Mouse (Mus musculus): ENCODE results near the gene Tspan4. TPM values are rescaled to one million over a fixed set of nuclear protein-coding genes. Genes with fewer than 3 reads are reported as not detected.

The Tspan4 gene
- total RNA-seq, 1 experiment, result 75.9 TPM

DNA sequence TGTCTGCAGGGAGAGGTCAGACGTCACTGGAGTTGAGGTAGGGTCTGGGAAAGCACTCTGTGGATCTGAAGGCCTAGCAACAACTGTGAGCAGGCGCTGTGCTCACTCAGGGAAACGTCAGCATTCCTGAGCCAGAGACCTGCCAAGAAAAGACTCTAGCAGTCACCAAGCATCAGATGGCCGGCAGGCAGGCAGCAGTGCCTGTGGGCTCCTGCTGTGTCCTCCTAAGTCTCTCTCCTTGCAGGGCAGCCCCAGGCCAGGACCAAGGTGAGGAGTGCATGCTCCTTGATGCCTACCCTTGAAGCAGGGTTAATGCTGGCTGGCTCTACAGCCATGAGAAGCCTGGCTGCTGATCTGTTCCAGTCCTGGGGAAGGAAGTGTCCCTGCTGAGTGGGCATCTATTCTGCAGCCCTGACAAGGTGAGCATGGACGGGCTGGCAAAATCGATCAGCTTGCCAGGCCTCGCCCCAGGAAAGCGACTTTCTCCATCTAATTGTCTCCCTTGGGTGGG lies 35.7 kb downstream of the Tspan4 start:
- no peak for DNase-seq (ENCODE audit: low read depth, low spot score)
- H3K27ac ChIP-seq (ENCODE audit: insufficient read depth, low read depth, low read length, poor library complexity, severe bottlenecking), result no peak overlapping the region
- in situ Hi-C loops (cut with MboI; ENCODE audit: low sequenced_read_pairs in 2 of 2, unreplicated experiment in 2 of 2), result no loop called here
- H3K4me1 ChIP-seq (ENCODE audit: control insufficient read depth in 2 of 2, insufficient read depth in 2 of 2, low read length in 2 of 2, poor library complexity in 1 of 2), result peaks cover 0 to 5% of the 10 kb centered on the region in 2 experiments; a peak in 1 of 4 replicates
- H3K9ac ChIP-seq (ENCODE audit: insufficient read depth, low read depth, low read length, poor library complexity, severe bottlenecking), result no peak overlapping the region
- TF ChIP-seq CHD2 (IDR thresholded peaks at IDR 0.05; ENCODE audit: low read depth, low read length), result no peak
- no peak for TF ChIP-seq HCFC1 (IDR thresholded peaks at IDR 0.05; ENCODE audit: borderline replicate concordance, insufficient read depth, low read length)
- TF ChIP-seq ZC3H11A (IDR thresholded peaks at IDR 0.05; ENCODE audit: borderline replicate concordance, low read depth, low read length), result no peak
- H3K4me3 ChIP-seq (ENCODE audit: insufficient read depth in 1 of 2, low read depth in 1 of 2, low read length in 2 of 2, poor library complexity in 1 of 2, severe bottlenecking in 1 of 2), result no peak overlapping the region
- no peaks in the 10 kb centered on the region; the same call in 1 of the 2 replicates for H3K36me3 ChIP-seq (ENCODE audit: control insufficient read depth, insufficient read depth, low read length, poor library complexity, severe bottlenecking)
- no peaks in the 10 kb centered on the region for H3K9me3 ChIP-seq (ENCODE audit: control insufficient read depth, insufficient read depth, low read depth, low read length)

DNA sequence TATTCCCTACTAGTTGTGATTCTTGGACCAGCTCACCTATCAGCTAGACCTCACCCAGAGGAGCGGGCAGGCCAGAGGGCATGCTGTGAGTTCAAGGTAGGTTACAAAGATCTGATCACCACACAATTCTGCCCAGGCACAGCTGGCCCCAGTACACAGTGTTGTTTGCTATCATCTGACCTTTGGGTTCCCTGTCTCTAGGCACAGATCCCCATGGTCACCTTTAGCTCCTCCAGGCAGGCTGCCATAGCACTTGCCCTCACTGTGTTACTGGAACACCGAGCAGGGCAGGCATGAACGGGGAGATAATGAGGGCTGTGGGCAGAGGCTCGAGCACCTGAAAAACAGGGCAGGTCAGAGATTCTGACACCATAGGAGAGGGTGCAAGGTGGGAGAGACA lies 42.6 kb downstream of the Tspan4 start:
- Histone ChIP-seq H3K9ac (ENCODE audit: insufficient read depth, low read depth, low read length, poor library complexity, severe bottlenecking) (no peak overlapping the region), H3K9me3 (ENCODE audit: control insufficient read depth, insufficient read depth, low read depth, low read length) (no peaks in the 10 kb centered on the region)
- no peak for TF ChIP-seq ZC3H11A (IDR thresholded peaks at IDR 0.05; ENCODE audit: borderline replicate concordance, low read depth, low read length)
- TF ChIP-seq ZNF384 (IDR thresholded peaks at IDR 0.05; ENCODE audit: low read depth, low read length), result no peak
- no peak for TF ChIP-seq CHD2 (IDR thresholded peaks at IDR 0.05; ENCODE audit: low read depth, low read length)
- no peak for TF ChIP-seq HCFC1 (IDR thresholded peaks at IDR 0.05; ENCODE audit: borderline replicate concordance, insufficient read depth, low read length)
- no peak for TF ChIP-seq MAFK (IDR thresholded peaks at IDR 0.05; ENCODE audit: insufficient read depth, low read depth, low read length)

DNA sequence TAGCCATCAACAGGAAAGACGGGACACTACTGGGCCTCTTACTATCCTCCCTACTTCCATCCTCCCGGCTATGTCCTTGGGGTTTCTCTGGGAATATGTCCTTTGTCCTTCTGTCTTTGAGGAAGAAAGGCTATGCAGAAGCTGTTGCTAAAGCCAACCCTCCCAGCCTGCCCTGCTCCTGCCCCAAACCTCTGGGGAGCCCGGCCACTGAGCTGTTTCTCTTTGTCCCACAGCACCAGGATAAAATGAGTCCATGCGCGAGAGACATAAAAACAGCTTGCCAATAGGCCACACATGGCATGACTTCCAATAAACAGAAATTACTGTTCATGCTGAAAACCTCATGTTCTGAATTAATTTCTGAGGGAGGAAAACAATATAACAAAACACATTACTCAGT lies 43.3 kb downstream of the Tspan4 start:
- 0 out of 4 replicates have a peak, but pooled peaks cover 0 to under 1% of the 10 kb centered on the region in 2 experiments for H3K4me1 ChIP-seq (ENCODE audit: control insufficient read depth in 2 of 2, insufficient read depth in 2 of 2, low read length in 2 of 2, poor library complexity in 1 of 2)
- no peak overlapping the region for H3K27ac ChIP-seq (ENCODE audit: insufficient read depth, low read depth, low read length, poor library complexity, severe bottlenecking)
- peaks cover 2% of the 10 kb centered on the region; the same call in 1 of the 2 replicates for H3K36me3 ChIP-seq (ENCODE audit: control insufficient read depth, insufficient read depth, low read length, poor library complexity, severe bottlenecking)
- H3K9ac ChIP-seq (ENCODE audit: insufficient read depth, low read depth, low read length, poor library complexity, severe bottlenecking), result no peak overlapping the region
- in situ Hi-C loops (cut with MboI; ENCODE audit: low sequenced_read_pairs in 2 of 2, unreplicated experiment in 2 of 2), result no loop called here
- no peak for DNase-seq (ENCODE audit: low read depth, low spot score)
- H3K4me3 ChIP-seq (ENCODE audit: insufficient read depth in 1 of 2, low read depth in 1 of 2, low read length in 2 of 2, poor library complexity in 1 of 2, severe bottlenecking in 1 of 2), result no peak overlapping the region
- no peaks in the 10 kb centered on the region for H3K9me3 ChIP-seq (ENCODE audit: control insufficient read depth, insufficient read depth, low read depth, low read length)
- TF ChIP-seq HCFC1 (IDR thresholded peaks at IDR 0.05; ENCODE audit: borderline replicate concordance, insufficient read depth, low read length) (no peak), ZNF384 (IDR thresholded peaks at IDR 0.05; ENCODE audit: low read depth, low read length) (no peak), CHD2 (IDR thresholded peaks at IDR 0.05; ENCODE audit: low read depth, low read length) (no peak), ZC3H11A (IDR thresholded peaks at IDR 0.05; ENCODE audit: borderline replicate concordance, low read depth, low read length) (no peak)

More for the DNA sequence above, 42.6 kb downstream of the Tspan4 start:
- DNase-seq (ENCODE audit: low read depth, low spot score), result no peak
- H3K36me3 ChIP-seq (ENCODE audit: control insufficient read depth, insufficient read depth, low read length, poor library complexity, severe bottlenecking), result peaks cover 2% of the 10 kb centered on the region; the same call in 1 of the 2 replicates
- no peak overlapping the region for H3K27ac ChIP-seq (ENCODE audit: insufficient read depth, low read depth, low read length, poor library complexity, severe bottlenecking)
- in situ Hi-C loops (cut with MboI; ENCODE audit: low sequenced_read_pairs in 2 of 2, unreplicated experiment in 2 of 2), result no loop called here
- no peak overlapping the region for H3K4me3 ChIP-seq (ENCODE audit: insufficient read depth in 1 of 2, low read depth in 1 of 2, low read length in 2 of 2, poor library complexity in 1 of 2, severe bottlenecking in 1 of 2)
- peaks cover 0 to 5% of the 10 kb centered on the region in 2 experiments; a peak in 1 of 4 replicates for H3K4me1 ChIP-seq (ENCODE audit: control insufficient read depth in 2 of 2, insufficient read depth in 2 of 2, low read length in 2 of 2, poor library complexity in 1 of 2)

DNA sequence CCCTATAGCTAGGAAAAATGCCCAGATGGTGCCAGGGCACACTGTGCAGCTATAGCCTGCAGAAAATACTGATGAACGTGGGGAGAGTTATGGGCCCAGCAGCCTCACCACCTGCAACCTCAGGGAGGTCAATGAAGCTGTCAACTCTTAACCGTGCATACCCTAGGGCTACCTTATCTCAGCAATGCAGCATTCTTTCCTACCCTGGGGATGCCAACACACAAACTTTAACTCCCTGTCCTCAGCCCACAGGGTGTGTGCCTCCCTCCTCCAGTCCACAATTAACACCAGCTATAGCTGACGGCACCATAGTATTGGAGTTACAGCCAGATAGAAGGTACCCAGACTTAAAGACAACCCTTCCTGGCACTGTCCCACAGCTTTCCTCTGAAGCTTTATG lies 43.9 kb downstream of the Tspan4 start:
- no peak for DNase-seq (ENCODE audit: low read depth, low spot score)
- in situ Hi-C loops (cut with MboI; ENCODE audit: low sequenced_read_pairs in 2 of 2, unreplicated experiment in 2 of 2), result no loop called here
- H3K9me3 ChIP-seq (ENCODE audit: control insufficient read depth, insufficient read depth, low read depth, low read length), result no peaks in the 10 kb centered on the region
- no peak for TF ChIP-seq CHD2 (IDR thresholded peaks at IDR 0.05; ENCODE audit: low read depth, low read length)
- TF ChIP-seq HCFC1 (IDR thresholded peaks at IDR 0.05; ENCODE audit: borderline replicate concordance, insufficient read depth, low read length), result no peak
- no peak overlapping the region for H3K4me3 ChIP-seq (ENCODE audit: insufficient read depth in 1 of 2, low read depth in 1 of 2, low read length in 2 of 2, poor library complexity in 1 of 2, severe bottlenecking in 1 of 2)
- no peak overlapping the region for H3K27ac ChIP-seq (ENCODE audit: insufficient read depth, low read depth, low read length, poor library complexity, severe bottlenecking)
- H3K9ac ChIP-seq (ENCODE audit: insufficient read depth, low read depth, low read length, poor library complexity, severe bottlenecking), result no peak overlapping the region
- no peaks in the 10 kb centered on the region for H3K4me1 ChIP-seq (ENCODE audit: control insufficient read depth in 2 of 2, insufficient read depth in 2 of 2, low read length in 2 of 2, poor library complexity in 1 of 2)
- H3K36me3 ChIP-seq (ENCODE audit: control insufficient read depth, insufficient read depth, low read length, poor library complexity, severe bottlenecking), result peaks cover 2% of the 10 kb centered on the region; the same call in 1 of the 2 replicates

DNA sequence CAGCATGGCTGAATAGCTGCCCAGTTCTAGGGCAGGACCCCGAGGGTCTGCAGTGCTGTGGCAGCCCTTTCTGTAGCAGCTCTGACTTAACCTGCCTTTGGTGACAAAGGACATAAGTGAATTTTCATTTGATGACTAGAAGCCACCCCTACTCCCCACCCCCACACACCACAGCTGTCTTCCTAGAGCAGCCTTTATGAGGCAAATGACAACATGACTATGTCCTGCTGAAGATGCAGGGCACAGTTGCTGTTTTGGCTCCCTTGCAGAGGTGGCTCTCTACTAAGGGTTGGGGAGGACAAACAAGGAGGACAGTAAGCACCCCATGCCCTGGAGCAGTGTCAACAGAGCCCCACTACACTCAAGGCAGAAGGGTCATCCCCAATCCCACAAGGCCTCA lies 44.8 kb downstream of the Tspan4 start:
- DNase-seq (ENCODE audit: low read depth, low spot score), result no peak
- peaks cover 2% of the 10 kb centered on the region; the same call in 1 of the 2 replicates for H3K36me3 ChIP-seq (ENCODE audit: control insufficient read depth, insufficient read depth, low read length, poor library complexity, severe bottlenecking)
- no peak overlapping the region for H3K4me3 ChIP-seq (ENCODE audit: insufficient read depth in 1 of 2, low read depth in 1 of 2, low read length in 2 of 2, poor library complexity in 1 of 2, severe bottlenecking in 1 of 2)
- in situ Hi-C loops (cut with MboI; ENCODE audit: low sequenced_read_pairs in 2 of 2, unreplicated experiment in 2 of 2), result no loop called here
- no peaks in the 10 kb centered on the region for H3K4me1 ChIP-seq (ENCODE audit: control insufficient read depth in 2 of 2, insufficient read depth in 2 of 2, low read length in 2 of 2, poor library complexity in 1 of 2)
- H3K9me3 ChIP-seq (ENCODE audit: control insufficient read depth, insufficient read depth, low read depth, low read length), result no peaks in the 10 kb centered on the region
- no peak overlapping the region for H3K9ac ChIP-seq (ENCODE audit: insufficient read depth, low read depth, low read length, poor library complexity, severe bottlenecking)
- H3K27ac ChIP-seq (ENCODE audit: insufficient read depth, low read depth, low read length, poor library complexity, severe bottlenecking), result no peak overlapping the region
- TF ChIP-seq CHD2 (IDR thresholded peaks at IDR 0.05; ENCODE audit: low read depth, low read length), result no peak
- TF ChIP-seq MAFK (IDR thresholded peaks at IDR 0.05; ENCODE audit: insufficient read depth, low read depth, low read length), result no peak
- TF ChIP-seq ZNF384 (IDR thresholded peaks at IDR 0.05; ENCODE audit: low read depth, low read length), result no peak
- no peak for TF ChIP-seq HCFC1 (IDR thresholded peaks at IDR 0.05; ENCODE audit: borderline replicate concordance, insufficient read depth, low read length)
- TF ChIP-seq ZC3H11A (IDR thresholded peaks at IDR 0.05; ENCODE audit: borderline replicate concordance, low read depth, low read length), result no peak
